In genomic region chr7:97631290-97631689, GRCm38 (mm10) we compare ENCODE assay signal across 16 mouse cellular contexts.
"Had no signal": no experiment of that assay in that cellular context is flagged by ENCODE, and none has a peak within 500 bp of the region (broad histone marks: within the 10 kb centered on the region; RNA-seq: fewer than 3 reads in every experiment).

No protein-coding gene starts in this region.

- H3K9ac ChIP-seq: neural tube, embryonic 13.5 days; neural tube, embryonic 15.5 days; stomach, embryonic 15.5 days had no signal

- H3K27ac ChIP-seq: neural tube, embryonic 13.5 days; neural tube, embryonic 15.5 days; stomach, embryonic 15.5 days; stomach, postnatal 0 days had no signal

- H3K36me3 ChIP-seq: neural tube, embryonic 13.5 days; neural tube, embryonic 15.5 days; stomach, embryonic 15.5 days had no signal

- H3K4me3 ChIP-seq: neural tube, embryonic 13.5 days; neural tube, embryonic 15.5 days; stomach, embryonic 15.5 days had no signal

- H3K27me3 ChIP-seq: neural tube, embryonic 13.5 days; neural tube, embryonic 15.5 days; stomach, embryonic 15.5 days had no signal

- DNase-seq: retina, postnatal 1 day; right cerebral cortex, adult 18-20 months; right cerebral cortex, postnatal 14 days; right cerebral cortex, postnatal 25 days; right cerebral cortex, postnatal 4 days; spleen, adult 18-20 months; thymus, adult 18-20 months; thymus, adult 2 months; thymus, postnatal 14 days; thymus, postnatal 25 days; thymus, postnatal 36 days; thymus, postnatal 4 days had no signal

- H3K9me3 ChIP-seq: neural tube, embryonic 13.5 days; neural tube, embryonic 15.5 days; stomach, embryonic 15.5 days had no signal

- H3K4me2 ChIP-seq: neural tube, embryonic 13.5 days; neural tube, embryonic 15.5 days; stomach, embryonic 15.5 days had no signal

- H3K4me1 ChIP-seq: neural tube, embryonic 13.5 days; neural tube, embryonic 15.5 days; stomach, embryonic 15.5 days had no signal
